ENCODE assay signal across 17 mouse cellular contexts in the genomic region with DNA sequence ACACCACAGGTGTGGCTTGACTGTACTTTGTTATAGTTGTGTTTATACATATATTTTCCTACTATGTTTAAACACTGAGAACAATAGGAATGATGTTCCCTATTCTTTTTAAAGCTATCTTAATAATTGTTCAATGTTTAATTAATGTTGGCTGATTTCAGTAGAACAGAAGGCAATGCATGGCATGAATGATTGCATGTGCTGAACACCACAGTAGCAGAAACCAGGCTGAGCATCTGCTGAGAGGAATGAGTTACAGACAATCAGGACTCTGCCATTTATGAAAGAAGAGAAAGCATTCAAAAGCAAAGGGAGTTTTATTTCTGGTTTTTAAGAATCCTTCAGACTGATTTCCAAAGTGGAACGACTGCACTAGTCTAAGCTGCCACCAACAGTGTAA.
DNase-seq lines count a peak whose midpoint lies in the region; ATAC-seq and TF ChIP-seq lines count a peak whose summit lies in the region.
"Had no signal": no experiment of that assay in that cellular context is flagged by ENCODE, and none has a peak within 500 bp of the region (broad histone marks: within the 10 kb centered on the region; RNA-seq: fewer than 3 reads in every experiment).

No protein-coding gene starts in this region.

- H3K27me3 ChIP-seq in forebrain, embryonic 14.5 days (replicated peaks; ENCODE audit: control insufficient read depth, insufficient read depth, low read length): no peaks in the 10 kb centered on the region
- no peaks in the 10 kb centered on the region for H3K27me3 ChIP-seq in forebrain, embryonic 11.5 days (ENCODE audit: control insufficient read depth, insufficient read depth, low read length)
- no peaks in the 10 kb centered on the region for H3K27me3 ChIP-seq in midbrain, postnatal 0 days (ENCODE audit: insufficient read depth, low read length)
- no peaks in the 10 kb centered on the region for H3K27me3 ChIP-seq in midbrain, embryonic 11.5 days (ENCODE audit: control insufficient read depth, insufficient read depth, low read length)
- H3K27me3 ChIP-seq: embryonic facial prominence, embryonic 13.5 days; heart, embryonic 13.5 days; hindbrain, embryonic 15.5 days had no signal

- H3K4me2 ChIP-seq in forebrain, embryonic 14.5 days (ENCODE audit: low read length): no peak overlapping the region
- no peak overlapping the region for H3K4me2 ChIP-seq in forebrain, embryonic 11.5 days (ENCODE audit: low read depth, low read length, severe bottlenecking)
- no peak overlapping the region for H3K4me2 ChIP-seq in midbrain, postnatal 0 days (ENCODE audit: low read depth, low read length, poor library complexity, severe bottlenecking)
- no peak overlapping the region for H3K4me2 ChIP-seq in midbrain, embryonic 11.5 days
- H3K4me2 ChIP-seq: embryonic facial prominence, embryonic 13.5 days; heart, embryonic 13.5 days; hindbrain, embryonic 15.5 days had no signal

- no peak overlapping the region for H3K27ac ChIP-seq in forebrain, embryonic 14.5 days (ENCODE audit: low read depth, low read length)
- H3K27ac ChIP-seq in forebrain, embryonic 11.5 days (ENCODE audit: low read depth, low read length): no peak overlapping the region
- H3K27ac ChIP-seq in midbrain, postnatal 0 days (ENCODE audit: low read depth, low read length): no peak overlapping the region
- H3K27ac ChIP-seq in midbrain, embryonic 11.5 days (ENCODE audit: low read depth, low read length): no peak overlapping the region
- H3K27ac ChIP-seq: embryonic facial prominence, embryonic 13.5 days; gastrocnemius, adult 2 months; heart, embryonic 13.5 days; hindbrain, embryonic 15.5 days had no signal

- no peaks in the 10 kb centered on the region for H3K4me1 ChIP-seq in forebrain, embryonic 14.5 days (ENCODE audit: control insufficient read depth, insufficient read depth, low read length)
- no peaks in the 10 kb centered on the region for H3K4me1 ChIP-seq in forebrain, embryonic 11.5 days (replicated peaks; ENCODE audit: control insufficient read depth, insufficient read depth, low read length)
- no peaks in the 10 kb centered on the region for H3K4me1 ChIP-seq in midbrain, postnatal 0 days (ENCODE audit: insufficient read depth, low read length)
- no peaks in the 10 kb centered on the region for H3K4me1 ChIP-seq in midbrain, embryonic 11.5 days (ENCODE audit: control insufficient read depth, insufficient read depth, low read length)
- H3K4me1 ChIP-seq: embryonic facial prominence, embryonic 13.5 days; hindbrain, embryonic 15.5 days had no signal

- H3K9me3 ChIP-seq in forebrain, embryonic 14.5 days (replicated peaks; ENCODE audit: control insufficient read depth, low read length): no peaks in the 10 kb centered on the region
- no peaks in the 10 kb centered on the region for H3K9me3 ChIP-seq in forebrain, embryonic 11.5 days (ENCODE audit: control insufficient read depth, low read length)
- no peaks in the 10 kb centered on the region for H3K9me3 ChIP-seq in midbrain, postnatal 0 days (ENCODE audit: low read length)
- no peaks in the 10 kb centered on the region for H3K9me3 ChIP-seq in midbrain, embryonic 11.5 days (ENCODE audit: control insufficient read depth, low read length)
- H3K9me3 ChIP-seq: embryonic facial prominence, embryonic 13.5 days; heart, embryonic 13.5 days; hindbrain, embryonic 15.5 days had no signal

- WGBS in forebrain, embryonic 14.5 days: 36% methylated on average over 1 of the region's 1 CpGs
- 49% methylated on average over 1 of the region's 1 CpGs for WGBS in forebrain, embryonic 11.5 days
- WGBS in midbrain, postnatal 0 days: 43% methylated on average over 1 of the region's 1 CpGs
- WGBS in midbrain, embryonic 11.5 days: 57% methylated on average over 1 of the region's 1 CpGs

- H3K4me3 ChIP-seq in forebrain, embryonic 14.5 days (ENCODE audit: low read depth, low read length): no peak overlapping the region
- H3K4me3 ChIP-seq in forebrain, embryonic 11.5 days (ENCODE audit: low read depth, low read length): no peak overlapping the region
- no peak overlapping the region for H3K4me3 ChIP-seq in midbrain, postnatal 0 days (ENCODE audit: low read depth, low read length)
- no peak overlapping the region for H3K4me3 ChIP-seq in midbrain, embryonic 11.5 days (ENCODE audit: low read depth, low read length)
- H3K4me3 ChIP-seq: embryonic facial prominence, embryonic 13.5 days; gastrocnemius, adult 2 months; heart, embryonic 13.5 days; hindbrain, embryonic 15.5 days had no signal

- H3K9ac ChIP-seq in forebrain, embryonic 14.5 days (ENCODE audit: low read length): no peak overlapping the region
- H3K9ac ChIP-seq in forebrain, embryonic 11.5 days (ENCODE audit: low read length): no peak overlapping the region
- H3K9ac ChIP-seq in midbrain, postnatal 0 days (replicated peaks; ENCODE audit: low read length, poor library complexity, severe bottlenecking): no peak overlapping the region
- no peak overlapping the region for H3K9ac ChIP-seq in midbrain, embryonic 11.5 days (ENCODE audit: low read length)
- H3K9ac ChIP-seq: embryonic facial prominence, embryonic 13.5 days; heart, embryonic 13.5 days; hindbrain, embryonic 15.5 days had no signal

- no peaks in the 10 kb centered on the region for H3K36me3 ChIP-seq in forebrain, embryonic 14.5 days (ENCODE audit: control insufficient read depth, insufficient read depth, low read length)
- H3K36me3 ChIP-seq in forebrain, embryonic 11.5 days (ENCODE audit: control insufficient read depth, insufficient read depth, low read length): no peaks in the 10 kb centered on the region
- no peaks in the 10 kb centered on the region for H3K36me3 ChIP-seq in midbrain, postnatal 0 days (ENCODE audit: insufficient read depth, low read length)
- no peaks in the 10 kb centered on the region for H3K36me3 ChIP-seq in midbrain, embryonic 11.5 days (ENCODE audit: control insufficient read depth, insufficient read depth, low read length)
- H3K36me3 ChIP-seq: embryonic facial prominence, embryonic 13.5 days; heart, embryonic 13.5 days; hindbrain, embryonic 15.5 days had no signal

- TF ChIP-seq CTCF in midbrain, postnatal 0 days (IDR thresholded peaks at IDR 0.05): no peak

- no peak for ATAC-seq in forebrain, embryonic 14.5 days
- no peak for ATAC-seq in forebrain, embryonic 11.5 days (replicated peaks; ENCODE audit: low FRiP score)
- ATAC-seq in midbrain, postnatal 0 days (ENCODE audit: low FRiP score): no peak
- no peak for ATAC-seq in midbrain, embryonic 11.5 days (ENCODE audit: low FRiP score)

- peak; percentile 30 for DNase-seq in forebrain, embryonic 14.5 days (ENCODE audit: low spot score)
- DNase-seq in forebrain, embryonic 11.5 days (ENCODE audit: low spot score): no peak
- peak; percentile 12 for DNase-seq in midbrain, postnatal 0 days (ENCODE audit: low spot score)
- no peak for DNase-seq in midbrain, embryonic 11.5 days (ENCODE audit: low spot score, missing footprints)
- DNase-seq in layer of hippocampus, adult 9-10 months (ENCODE audit: low spot score): peak; percentile 51
- DNase-seq in layer of hippocampus, postnatal 36 days: peak; percentile 27 to 28
- no peak for DNase-seq in spleen, postnatal 4 days (ENCODE audit: low spot score in 2 of 2)
- DNase-seq in kidney, adult 18-20 months: no peak
- DNase-seq: adrenal gland, postnatal 10 days; cerebellum, adult 2 months; cerebellum, postnatal 36 days; gastrocnemius, adult 2 months; gastrocnemius, postnatal 25 days; heart, postnatal 36 days had no signal

Comparison
In these comparisons a context has a peak if more than half of its experiments do, and no peak if none do; other contexts are left out.
1. DNase-seq: peak in forebrain, embryonic 14.5 days (single experiment), midbrain, postnatal 0 days (single experiment), layer of hippocampus, adult 9-10 months (single experiment) and layer of hippocampus, postnatal 36 days (2 of 2); none in forebrain, embryonic 11.5 days (single experiment), midbrain, embryonic 11.5 days (single experiment), spleen, postnatal 4 days (0 of 2) and kidney, adult 18-20 months (single experiment).